Comparison of ENCODE assay signal across 8 mouse cellular contexts in the genomic region with DNA sequence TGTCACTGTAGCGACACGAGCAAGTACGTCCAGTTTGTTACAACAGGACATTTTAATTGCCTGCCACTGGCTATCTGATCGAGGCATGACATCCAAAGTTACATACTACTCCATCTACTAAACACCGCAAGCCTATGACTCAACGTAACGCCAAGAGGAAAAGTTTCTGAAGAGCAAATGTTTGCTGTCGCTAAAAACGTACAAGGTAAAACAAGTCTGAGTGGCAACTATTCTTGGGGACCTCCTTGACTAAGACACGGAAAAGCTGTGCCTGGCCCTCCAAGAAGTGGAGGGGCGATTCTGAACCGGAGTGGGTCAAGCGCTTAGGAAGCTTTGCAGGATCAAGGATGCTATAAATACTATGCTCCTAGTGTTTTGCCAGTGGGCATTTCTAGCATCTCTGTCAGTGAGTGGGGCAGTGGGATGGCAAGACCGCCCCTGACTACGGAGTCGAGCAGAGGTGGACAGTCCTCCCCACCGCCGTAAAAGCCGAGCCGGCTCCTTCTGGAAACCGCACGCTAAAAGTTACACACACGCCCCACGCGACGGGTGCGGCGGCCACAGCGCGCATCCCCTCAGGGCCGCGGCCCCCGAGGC. TPM values are rescaled to one million over a fixed set of nuclear protein-coding genes. Genes with fewer than 3 reads are reported as not detected.
DNase-seq lines count a peak whose midpoint lies in the region; ATAC-seq and TF ChIP-seq lines count a peak whose summit lies in the region.

No protein-coding gene starts in this region.

- H3K4me3 ChIP-seq in embryonic facial prominence, embryonic 15.5 days (replicated peaks): peak overlapping the region; percentile 92
- peak overlapping the region; percentile 98 for H3K4me3 ChIP-seq in hindbrain, embryonic 13.5 days
- peak overlapping the region; percentile 96 for H3K4me3 ChIP-seq in limb, embryonic 12.5 days (replicated peaks)
- peak overlapping the region; percentile 95 for H3K4me3 ChIP-seq in midbrain, embryonic 14.5 days (replicated peaks; ENCODE audit: low read depth, low read length)
- peak overlapping the region; percentile 93 for H3K4me3 ChIP-seq in stomach, postnatal 0 days (ENCODE audit: low read depth, low read length)

- no peaks in the 10 kb centered on the region for H3K9me3 ChIP-seq in embryonic facial prominence, embryonic 15.5 days (replicated peaks)
- H3K9me3 ChIP-seq in hindbrain, embryonic 13.5 days: no peaks in the 10 kb centered on the region
- no peaks in the 10 kb centered on the region for H3K9me3 ChIP-seq in limb, embryonic 12.5 days
- H3K9me3 ChIP-seq in midbrain, embryonic 14.5 days (ENCODE audit: control insufficient read depth, low read length): no peaks in the 10 kb centered on the region
- H3K9me3 ChIP-seq in stomach, postnatal 0 days (ENCODE audit: control insufficient read depth, low read length): no peaks in the 10 kb centered on the region

- DNase-seq in left cerebral cortex, adult 18-20 months (ENCODE audit: low spot score in 2 of 2): peak; percentile 4 to 17
- no peak for DNase-seq in left cerebral cortex, postnatal 36 days (ENCODE audit: low spot score in 2 of 2)
- DNase-seq in MEL-GATA-1-ER (ENCODE audit: extremely low read depth, low read depth): peak; percentile 44
- DNase-seq in midbrain, embryonic 14.5 days: no peak
- DNase-seq in stomach, postnatal 0 days (ENCODE audit: low spot score): peak; percentile 39

- under 1% methylated on average over 32 of the region's 33 CpGs for WGBS in embryonic facial prominence, embryonic 15.5 days
- under 1% methylated on average over 33 of the region's 33 CpGs for WGBS in hindbrain, embryonic 13.5 days
- under 1% methylated on average over 32 of the region's 33 CpGs for WGBS in limb, embryonic 12.5 days
- under 1% methylated on average over 33 of the region's 33 CpGs for WGBS in midbrain, embryonic 14.5 days
- under 1% methylated on average over 33 of the region's 33 CpGs for WGBS in stomach, postnatal 0 days

- H3K9ac ChIP-seq in embryonic facial prominence, embryonic 15.5 days: peak overlapping the region; percentile 97
- peak overlapping the region; percentile 98 for H3K9ac ChIP-seq in hindbrain, embryonic 13.5 days
- H3K9ac ChIP-seq in limb, embryonic 12.5 days (replicated peaks): peak overlapping the region; percentile 99
- peak overlapping the region; percentile 98 for H3K9ac ChIP-seq in midbrain, embryonic 14.5 days (replicated peaks; ENCODE audit: low read length)
- peak overlapping the region; percentile 98 for H3K9ac ChIP-seq in stomach, postnatal 0 days (ENCODE audit: low read length)

- H3K4me1 ChIP-seq in embryonic facial prominence, embryonic 15.5 days: peaks cover 4% of the 10 kb centered on the region; the same call in 1 of the 2 replicates
- H3K4me1 ChIP-seq in hindbrain, embryonic 13.5 days (replicated peaks): peaks cover 25% of the 10 kb centered on the region
- peaks cover 24% of the 10 kb centered on the region for H3K4me1 ChIP-seq in limb, embryonic 12.5 days (replicated peaks)
- peaks cover 32% of the 10 kb centered on the region for H3K4me1 ChIP-seq in midbrain, embryonic 14.5 days (ENCODE audit: control insufficient read depth, insufficient read depth, low read length)
- H3K4me1 ChIP-seq in stomach, postnatal 0 days (replicated peaks; ENCODE audit: control insufficient read depth, insufficient read depth): 0 out of 2 replicates have a peak, but pooled peaks cover 2% of the 10 kb centered on the region

- no peaks in the 10 kb centered on the region for H3K36me3 ChIP-seq in embryonic facial prominence, embryonic 15.5 days
- no peaks in the 10 kb centered on the region for H3K36me3 ChIP-seq in hindbrain, embryonic 13.5 days
- H3K36me3 ChIP-seq in limb, embryonic 12.5 days: no peaks in the 10 kb centered on the region
- no peaks in the 10 kb centered on the region for H3K36me3 ChIP-seq in midbrain, embryonic 14.5 days (ENCODE audit: control insufficient read depth, insufficient read depth, low read length)
- H3K36me3 ChIP-seq in stomach, postnatal 0 days (ENCODE audit: control insufficient read depth, insufficient read depth, low read length): no peaks in the 10 kb centered on the region

- no peak for ATAC-seq in embryonic facial prominence, embryonic 15.5 days (ENCODE audit: insufficient number of reproducible peaks, low FRiP score, low TSS enrichment, low read depth)
- ATAC-seq in hindbrain, embryonic 13.5 days (ENCODE audit: low FRiP score): peak; percentile 11
- no peak; the same call in 1 of the 2 replicates for ATAC-seq in limb, embryonic 12.5 days (ENCODE audit: insufficient number of reproducible peaks, insufficient read depth, low FRiP score, low TSS enrichment, low read depth)
- ATAC-seq in midbrain, embryonic 14.5 days (ENCODE audit: low FRiP score, low TSS enrichment): peak; percentile 9; the same call in 1 of the 2 replicates
- no peak; the same call in none of the 2 replicates for ATAC-seq in stomach, postnatal 0 days (ENCODE audit: low FRiP score, low TSS enrichment)

- no peak for TF ChIP-seq CTCF in stomach, postnatal 0 days (IDR thresholded peaks at IDR 0.05; ENCODE audit: low read depth)

- intact Hi-C loops in left cerebral cortex, postnatal 36 days (cut with DNase I): loop anchor here (10.0 kb wide), 1 partner anchor 555 kb away; no protein-coding TSS in a partner anchor

- no peaks in the 10 kb centered on the region for H3K27me3 ChIP-seq in embryonic facial prominence, embryonic 15.5 days
- no peaks in the 10 kb centered on the region for H3K27me3 ChIP-seq in hindbrain, embryonic 13.5 days
- H3K27me3 ChIP-seq in limb, embryonic 12.5 days: no peaks in the 10 kb centered on the region
- no peaks in the 10 kb centered on the region for H3K27me3 ChIP-seq in midbrain, embryonic 14.5 days (ENCODE audit: control insufficient read depth, insufficient read depth, low read length)
- no peaks in the 10 kb centered on the region for H3K27me3 ChIP-seq in stomach, postnatal 0 days (ENCODE audit: control insufficient read depth, insufficient read depth, low read length)

- peak overlapping the region; percentile 58 for H3K4me2 ChIP-seq in embryonic facial prominence, embryonic 15.5 days (replicated peaks)
- peak overlapping the region; percentile 91 for H3K4me2 ChIP-seq in hindbrain, embryonic 13.5 days
- peak overlapping the region; percentile 89 for H3K4me2 ChIP-seq in limb, embryonic 12.5 days
- peak overlapping the region; percentile 93 for H3K4me2 ChIP-seq in midbrain, embryonic 14.5 days (ENCODE audit: low read length)
- peak overlapping the region; percentile 68 for H3K4me2 ChIP-seq in stomach, postnatal 0 days (replicated peaks; ENCODE audit: low read depth)

- H3K27ac ChIP-seq in embryonic facial prominence, embryonic 15.5 days (replicated peaks): peak overlapping the region; percentile 97
- peak overlapping the region; percentile 98 for H3K27ac ChIP-seq in hindbrain, embryonic 13.5 days
- H3K27ac ChIP-seq in limb, embryonic 12.5 days: peak overlapping the region; percentile 98
- peak overlapping the region; percentile 99 for H3K27ac ChIP-seq in midbrain, embryonic 14.5 days (replicated peaks; ENCODE audit: low read depth, low read length)
- peak overlapping the region; percentile 99 for H3K27ac ChIP-seq in stomach, postnatal 0 days (replicated peaks)

- TF ChIP-seq EP300 in stomach, postnatal 0 days (optimal IDR thresholded peaks at IDR 0.05): no peak

RNA-seq across cellular contexts. Expression of gene Cul3, which starts 0.8 kb away (rescaled TPM):
- total RNA-seq in left cerebral cortex, adult 18-20 months (2021): 100 to 1,000 TPM; 121 to 143 TPM
- total RNA-seq in left cerebral cortex, postnatal 36 days (2021): 100 to 1,000 TPM; 113 to 125 TPM
- polyA plus RNA-seq in embryonic facial prominence, embryonic 15.5 days (2015; fragmentation: Nextera tagmentation; extraction: Ambion mirVana): 29.3 and 44.6 TPM in 2 replicates
- 36.0 and 40.2 TPM in 2 replicates for polyA plus RNA-seq in hindbrain, embryonic 13.5 days (2015; fragmentation: Nextera tagmentation; extraction: Ambion mirVana)
- polyA plus RNA-seq in limb, embryonic 12.5 days (2016; fragmentation: Nextera tagmentation; extraction: Ambion mirVana): 25.6 and 34.2 TPM in 2 replicates
- polyA plus RNA-seq in midbrain, embryonic 14.5 days (2014; fragmentation: Nextera tagmentation; extraction: Ambion mirVana): 62.5 and 68.4 TPM in 2 replicates
- polyA plus RNA-seq in stomach, postnatal 0 days (2015; fragmentation: Nextera tagmentation; extraction: Ambion mirVana): 23.7 and 26.5 TPM in 2 replicates

Comparison
In these comparisons a context has a peak if more than half of its experiments do, and no peak if none do; other contexts are left out.
1. DNase-seq: peak in left cerebral cortex, adult 18-20 months (2 of 2), MEL-GATA-1-ER (single experiment) and stomach, postnatal 0 days (single experiment); none in left cerebral cortex, postnatal 36 days (0 of 2) and midbrain, embryonic 14.5 days (single experiment).
2. ATAC-seq: peak in hindbrain, embryonic 13.5 days (single experiment) and midbrain, embryonic 14.5 days (single experiment); none in embryonic facial prominence, embryonic 15.5 days (single experiment), limb, embryonic 12.5 days (single experiment) and stomach, postnatal 0 days (single experiment).
3. Peak in every context shown above with its lines, with median percentiles within 50 percentile points of each other: H3K27ac ChIP-seq, H3K4me2 ChIP-seq, H3K4me3 ChIP-seq and H3K9ac ChIP-seq.